Mouse (Mus musculus) ES-E14 (cell line): ENCODE measurements around the gene Smarca4. TPM values are rescaled to one million over a fixed set of nuclear protein-coding genes. Genes with fewer than 3 reads are reported as not detected.

ENCODE experiments used
- DNase-seq: peaks from one replicate; pipeline ENCODE4 v3.0.0-alpha.2; 2013; ENCODE audit warnings: low read depth, low spot score
- H3K27ac ChIP-seq: 2 replicates; pipeline ENCODE4 v1.5.1; 2012; ENCODE audit warnings: low read depth, mild to moderate bottlenecking, low read length, moderate library complexity, mixed read lengths; ENCODE audit not compliant: poor library complexity, insufficient read depth, severe bottlenecking
- H3K36me3 ChIP-seq: 2 replicates; pipeline ENCODE4 v1.6.1; 2012; ENCODE audit warnings: mild to moderate bottlenecking, low read length, moderate library complexity, mixed read lengths; ENCODE audit not compliant: control insufficient read depth, poor library complexity, insufficient read depth, severe bottlenecking
- H3K4me1 ChIP-seq, 2 experiments: fragments of 150-350 bp in 1 of 2; sonication (generic) in 1 of 2; 2 replicates each; pipeline ENCODE4 v1.6.1; 2012; ENCODE audit warnings: low read length in 2 of 2, mild to moderate bottlenecking in 1 of 2, mixed read lengths in 1 of 2; ENCODE audit not compliant: control insufficient read depth in 2 of 2, insufficient read depth in 2 of 2, poor library complexity in 1 of 2
- H3K4me3 ChIP-seq, 2 experiments: fragments of 150-350 bp in 1 of 2; sonication (generic) in 1 of 2; 2 replicates each; pipeline ENCODE4 v1.5.1; 2012; ENCODE audit warnings: low read length in 2 of 2, low read depth in 1 of 2, mild to moderate bottlenecking in 1 of 2, mixed read lengths in 1 of 2; ENCODE audit not compliant: insufficient read depth in 1 of 2, poor library complexity in 1 of 2, severe bottlenecking in 1 of 2
- H3K9ac ChIP-seq: 2 replicates; pipeline ENCODE4 v1.6.1; 2012; ENCODE audit warnings: low read depth, mild to moderate bottlenecking, low read length, mixed read lengths; ENCODE audit not compliant: poor library complexity, insufficient read depth, severe bottlenecking
- H3K9me3 ChIP-seq: fragments of 150-350 bp; sonication (generic); 2 replicates; pipeline ENCODE4 v1.6.1; 2012; ENCODE audit warnings: low read depth, mild to moderate bottlenecking, low read length; ENCODE audit not compliant: control insufficient read depth, insufficient read depth
- CHD2 ChIP-seq: IDR thresholded peaks from 2 replicates; pipeline ENCODE4 v1.6.1; 2014; ENCODE audit warnings: mild to moderate bottlenecking, low read depth, low read length, inconsistent platforms
- HCFC1 ChIP-seq: IDR thresholded peaks from 2 replicates; pipeline ENCODE4 v1.6.1; 2012; ENCODE audit warnings: low read length, inconsistent platforms, borderline replicate concordance; ENCODE audit not compliant: insufficient read depth
- MAFK ChIP-seq: IDR thresholded peaks from 2 replicates; pipeline ENCODE4 v1.6.1; 2014; ENCODE audit warnings: mild to moderate bottlenecking, low read depth, low read length, inconsistent platforms; ENCODE audit not compliant: insufficient read depth
- ZC3H11A ChIP-seq: IDR thresholded peaks from 2 replicates; pipeline ENCODE4 v1.6.1; 2012; ENCODE audit warnings: low read depth, mild to moderate bottlenecking, inconsistent platforms, low read length, borderline replicate concordance
- ZNF384 ChIP-seq: IDR thresholded peaks from 2 replicates; pipeline ENCODE4 v1.6.1; 2012; ENCODE audit warnings: low read depth, low read length, inconsistent platforms
- in situ Hi-C, 2 experiments: fragments of 600-800 bp; cut with MboI; formaldehyde crosslinking; loops; one replicate each; pipeline ENCODE4 v1.15.1; 2025; ENCODE audit warnings: low sequenced_read_pairs in 2 of 2, inconsistent platforms in 1 of 2; ENCODE audit not compliant: unreplicated experiment in 2 of 2
- total RNA-seq: library from RNA; depleted of rRNA; stranded (reverse); fragments of 300-350 nt; gene quantifications from 2 replicates; pipeline ENCODE4 v1.2.3, GENCODE M21; 2012

The Smarca4 gene
- total RNA-seq, 1 experiment: 122 TPM

- peaks cover 26% of the 10 kb centered on the region for H3K36me3 ChIP-seq
- in situ Hi-C loops: no loop called here
- H3K27ac ChIP-seq: no peak overlapping the region
Observed at GRCm38 (mm10) chr9:21652263-21652662, 36.3 kb downstream of the Smarca4 start.

GRCm38 (mm10) chr9:21653253-21653652 lies 37.3 kb downstream of the Smarca4 start:
- Histone ChIP-seq H3K4me1 (no peaks in the 10 kb centered on the region), H3K36me3 (peaks cover 19% of the 10 kb centered on the region), H3K9ac (no peak overlapping the region), H3K9me3 (no peaks in the 10 kb centered on the region), H3K4me3 (no peak overlapping the region), H3K27ac (no peak overlapping the region)
- TF ChIP-seq CHD2: no peak
- no peak for TF ChIP-seq MAFK
- no peak for TF ChIP-seq ZC3H11A
- no peak for TF ChIP-seq HCFC1
- no peak for TF ChIP-seq ZNF384
- DNase-seq: no peak
- in situ Hi-C loops: no loop called here

More at GRCm38 (mm10) chr9:21652263-21652662, 36.3 kb downstream of the Smarca4 start:
- TF ChIP-seq HCFC1 (no peak), CHD2 (no peak), MAFK (no peak), ZNF384 (no peak), ZC3H11A (no peak)
- H3K9me3 ChIP-seq: no peaks in the 10 kb centered on the region
- H3K9ac ChIP-seq: no peak overlapping the region
- no peaks in the 10 kb centered on the region for H3K4me1 ChIP-seq
- no peak for DNase-seq
- no peak overlapping the region for H3K4me3 ChIP-seq

GRCm38 (mm10) chr9:21662034-21662433 lies 46.1 kb downstream of the Smarca4 start:
- TF ChIP-seq HCFC1: no peak
- no peak for TF ChIP-seq ZNF384
- no peak for TF ChIP-seq ZC3H11A
- no peak for TF ChIP-seq MAFK
- in situ Hi-C loops: no loop called here
- Histone ChIP-seq H3K36me3 (peaks cover 52% of the 10 kb centered on the region), H3K4me1 (no peaks in the 10 kb centered on the region), H3K27ac (no peak overlapping the region), H3K9me3 (no peaks in the 10 kb centered on the region), H3K4me3 (no peak overlapping the region), H3K9ac (no peak overlapping the region)
- DNase-seq: no peak

GRCm38 (mm10) chr9:21668946-21669345 lies 53.0 kb downstream of the Smarca4 start:
- Histone ChIP-seq H3K9me3 (no peaks in the 10 kb centered on the region), H3K9ac (no peak overlapping the region), H3K36me3 (peaks cover 85% of the 10 kb centered on the region), H3K4me3 (no peak overlapping the region), H3K27ac (no peak overlapping the region), H3K4me1 (no peaks in the 10 kb centered on the region; a peak in 2 of 4 replicates)
- in situ Hi-C loops: no loop called here
- DNase-seq: no peak
- TF ChIP-seq ZNF384 (no peak), CHD2 (no peak), MAFK (no peak), HCFC1 (no peak), ZC3H11A (no peak)

- Histone ChIP-seq H3K9ac (no peak overlapping the region), H3K36me3 (peaks cover 82% of the 10 kb centered on the region), H3K4me1 (no peaks in the 10 kb centered on the region; a peak in 2 of 4 replicates), H3K4me3 (no peak overlapping the region), H3K27ac (no peak overlapping the region), H3K9me3 (no peaks in the 10 kb centered on the region)
- in situ Hi-C loops: no loop called here
- DNase-seq: no peak
- no peak for TF ChIP-seq CHD2
- no peak for TF ChIP-seq MAFK
- TF ChIP-seq ZC3H11A: no peak
- no peak for TF ChIP-seq HCFC1
- TF ChIP-seq ZNF384: no peak
Observed at GRCm38 (mm10) chr9:21670354-21670753, 54.4 kb downstream of the Smarca4 start.
